Mouse (Mus musculus) kidney, postnatal 10 days (tissue): ENCODE data around the gene Calr4.
A peak's percentile ranks its signal among the peaks of the same experiment; 100 is the strongest.

ENCODE experiments used
- DNase-seq: peaks from one replicate; pipeline ENCODE4 v3.0.0; 2021; ENCODE audit warnings: mixed read lengths

Calr4 gene

DNA sequence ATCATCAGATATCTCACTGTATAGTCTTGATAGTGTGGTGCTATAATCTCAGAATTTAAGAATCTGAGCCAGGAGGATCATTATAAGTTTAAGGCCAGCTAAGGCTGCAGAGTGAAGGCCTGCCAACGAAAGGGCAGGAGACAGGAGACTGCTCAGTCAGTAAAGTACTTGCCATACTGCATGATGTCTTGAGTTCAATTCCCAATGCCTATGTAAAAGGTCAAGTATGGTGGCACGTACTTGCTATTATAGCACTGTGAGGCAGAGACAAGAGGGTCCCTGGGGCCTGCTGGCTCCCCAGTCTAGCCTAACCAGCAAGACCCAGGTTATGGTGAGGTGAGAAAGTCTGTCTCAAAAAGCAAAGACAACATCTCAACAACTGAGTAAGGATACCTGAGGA, at the start of gene Calr4:
TSS of gene Calr4 (plus strand) at position 301 of the 400 bp plus-strand sequence.
- DNase-seq, result no peak

- DNase-seq, result no peak
Measured at GRCm38 (mm10) chr4:109185616-109186405, 48.5 kb upstream of the Calr4 start.

GRCm38 (mm10) chr4:109191598-109191997, 42.7 kb upstream of the Calr4 start:
- no peak for DNase-seq

- no peak for DNase-seq
Measured at GRCm38 (mm10) chr4:109193886-109194285, 40.4 kb upstream of the Calr4 start.

DNA sequence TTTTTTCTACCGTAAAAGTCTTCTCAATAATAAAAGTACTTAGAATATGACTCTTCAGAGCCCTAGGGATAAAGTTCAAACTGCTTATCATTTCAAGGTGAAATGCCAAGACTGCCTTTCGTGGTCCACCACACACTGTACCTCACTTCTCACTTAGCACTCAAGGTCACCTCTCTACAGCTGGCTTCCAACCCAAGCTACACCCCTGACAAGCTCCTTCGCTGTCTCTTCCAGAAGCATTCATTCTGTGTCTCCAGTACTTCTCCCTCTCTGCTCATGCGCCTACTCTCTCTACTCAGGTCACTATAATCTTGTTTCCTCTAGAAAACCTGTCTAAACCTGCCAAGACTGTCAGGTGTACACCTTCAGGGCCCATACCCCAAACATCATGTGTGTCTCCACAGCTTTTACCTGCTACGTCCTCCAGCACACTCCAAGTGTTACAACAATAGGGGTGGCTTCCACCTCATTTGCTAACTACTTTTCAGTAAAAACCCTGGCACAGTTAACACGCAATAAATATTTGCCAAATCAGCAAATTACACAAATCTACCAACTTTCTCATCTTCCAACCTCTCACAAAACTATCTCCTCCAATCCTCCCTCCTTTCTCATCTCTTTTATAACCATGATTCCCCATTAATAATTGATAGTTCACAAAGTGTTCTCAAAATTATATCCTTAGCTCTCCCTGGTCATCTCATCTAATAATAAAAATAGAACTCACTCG, 38.2 kb upstream of the Calr4 start:
- no peak for DNase-seq

GRCm38 (mm10) chr4:109199069-109199468, 35.2 kb upstream of the Calr4 start:
- no peak for DNase-seq

GRCm38 (mm10) chr4:109201582-109202424, 32.5 kb upstream of the Calr4 start, which contains the start of gene Osbpl9:
Gene Osbpl9 (minus strand): TSS chr4:109202272.
- DNase-seq, result peak; percentile 100

DNA sequence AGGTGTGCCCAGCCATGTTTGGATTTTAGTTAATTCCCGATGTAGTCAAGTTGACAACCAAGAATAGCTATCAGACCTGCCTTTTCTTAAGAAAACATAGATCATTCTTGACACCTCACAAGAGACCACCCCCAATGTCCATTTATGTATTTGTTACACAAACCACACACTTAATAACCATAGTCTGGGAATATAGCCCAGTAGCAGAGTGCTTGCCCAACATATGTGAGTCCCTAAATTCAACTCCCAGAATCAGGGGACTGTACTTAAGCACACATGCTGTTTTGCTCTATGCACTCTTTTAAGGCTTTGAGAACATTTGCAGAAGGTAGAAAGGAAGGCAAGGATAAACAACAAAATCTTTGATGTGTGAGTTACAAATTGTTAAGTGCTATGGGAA, 30.4 kb upstream of the Calr4 start:
- DNase-seq, result no peak

- no peak for DNase-seq
Measured at GRCm38 (mm10) chr4:109204416-109204815, 29.9 kb upstream of the Calr4 start.

DNA sequence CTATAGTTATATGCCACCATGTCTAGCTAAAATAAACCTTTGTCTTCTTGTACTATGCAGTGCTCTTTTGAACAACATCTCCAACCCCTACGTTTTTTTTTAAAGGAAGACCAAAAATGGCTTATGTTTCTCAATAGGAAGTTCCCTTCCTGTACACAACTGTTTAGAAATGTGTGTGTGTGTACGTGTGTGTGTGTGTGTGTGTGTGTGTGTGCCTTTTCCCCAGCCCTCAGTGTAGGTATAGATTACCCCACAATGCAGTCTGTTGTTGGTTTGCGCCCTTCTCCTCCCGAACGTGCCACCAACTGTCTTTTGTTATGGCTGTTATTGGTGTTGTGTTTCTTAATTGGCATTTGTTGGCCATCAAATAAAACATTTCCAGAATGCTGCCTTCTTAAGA, 26.8 kb upstream of the Calr4 start:
- DNase-seq, result no peak

DNA sequence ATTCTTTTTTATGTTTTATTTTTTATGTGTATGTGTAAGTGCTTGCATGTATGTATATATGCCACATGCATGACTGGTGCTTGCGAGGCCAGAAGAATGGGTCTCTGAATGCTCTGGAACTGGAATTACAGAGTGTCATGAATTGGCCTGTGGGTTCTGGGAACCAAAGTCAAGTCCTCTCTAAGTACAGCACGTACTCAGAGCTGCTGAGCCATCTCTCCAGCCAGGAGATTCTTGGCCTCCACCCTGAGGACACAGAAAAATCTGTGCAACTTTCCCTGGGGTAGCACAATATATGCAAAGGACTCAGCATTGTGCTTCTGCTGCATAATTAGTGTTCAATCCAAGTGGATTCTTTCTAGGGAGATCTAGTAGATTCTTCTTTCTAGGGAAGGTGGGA, 24.0 kb upstream of the Calr4 start:
- DNase-seq, result no peak

DNA sequence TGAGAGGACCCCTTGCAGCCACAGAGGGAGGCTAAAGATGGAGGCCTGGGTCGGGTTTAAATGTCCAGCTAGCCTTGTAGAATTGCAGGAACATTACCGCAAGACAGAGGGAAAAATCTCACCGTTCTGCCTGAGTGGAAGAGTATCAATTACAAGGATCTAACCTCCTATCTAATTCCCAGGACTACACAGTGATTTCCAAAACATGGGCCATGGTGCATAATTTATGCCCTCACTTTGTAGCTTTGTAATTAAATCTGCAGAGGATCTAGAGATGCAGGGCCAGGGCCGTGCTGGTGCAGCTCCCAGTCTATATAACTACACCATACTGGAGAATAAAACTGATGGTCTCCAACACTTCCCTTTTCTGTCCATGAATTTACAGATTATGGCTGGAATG, 23.4 kb upstream of the Calr4 start:
- DNase-seq, result no peak

GRCm38 (mm10) chr4:109213986-109214385, 20.3 kb upstream of the Calr4 start:
- DNase-seq, result no peak

- no peak for DNase-seq
Measured at GRCm38 (mm10) chr4:109218008-109218407, 16.3 kb upstream of the Calr4 start.

- no peak for DNase-seq
Measured at GRCm38 (mm10) chr4:109220441-109220940, 13.8 kb upstream of the Calr4 start.

DNA sequence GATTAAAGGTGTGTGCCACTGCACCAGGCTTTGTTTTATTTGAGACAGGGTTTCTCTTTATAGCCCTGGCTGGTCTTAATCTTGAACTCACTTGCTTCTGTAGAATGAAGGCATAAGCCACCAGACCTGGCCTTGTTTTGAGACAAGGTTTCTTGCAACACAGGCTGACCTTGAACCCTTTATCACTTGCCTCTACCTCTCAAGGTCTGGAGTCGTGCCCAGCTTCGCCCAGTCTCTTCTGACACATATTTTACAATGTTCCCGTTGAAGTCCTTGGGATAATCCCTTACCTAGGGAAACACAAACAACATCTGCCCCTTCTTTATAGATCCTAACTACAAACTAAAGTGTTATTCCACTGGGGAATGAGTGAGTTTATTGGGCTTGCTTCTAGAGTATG, 12.3 kb upstream of the Calr4 start:
- peak; percentile 7 for DNase-seq

DNA sequence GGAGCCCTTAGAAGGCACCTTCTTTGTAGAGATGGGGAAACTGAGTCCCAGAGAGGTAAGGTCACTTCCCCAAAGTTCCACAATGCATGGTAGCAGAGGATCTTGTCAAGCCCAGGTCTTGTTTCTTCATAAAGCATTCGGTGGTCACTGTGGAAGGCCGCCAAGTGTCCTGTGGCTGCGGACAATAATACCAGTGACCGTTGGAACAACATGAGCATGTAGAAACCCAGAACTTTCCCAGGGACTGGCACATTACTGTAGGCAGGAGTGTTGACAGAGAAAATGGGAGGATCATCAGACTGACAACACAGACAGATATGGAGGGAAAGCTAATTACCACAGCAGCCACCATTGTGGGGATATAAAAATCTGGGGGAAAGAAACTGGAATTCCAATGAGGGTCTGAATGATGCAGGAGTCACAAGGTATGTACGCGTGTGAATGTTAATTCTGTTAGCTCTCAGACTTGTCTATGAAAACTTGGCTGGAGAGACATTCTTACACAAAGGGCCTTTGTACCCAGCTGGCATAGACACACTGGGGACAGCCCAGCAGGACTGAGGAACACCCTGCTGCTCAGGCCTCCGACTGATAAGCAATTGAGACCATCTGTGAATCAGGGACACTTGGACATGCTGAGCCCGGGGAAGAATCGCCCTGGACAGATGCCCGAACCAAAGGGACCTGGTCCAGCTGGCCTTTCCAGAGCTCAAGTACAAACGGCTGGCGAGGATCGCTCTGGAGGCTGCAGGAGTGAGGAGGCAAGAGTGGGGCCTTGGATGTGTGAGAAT, 9.3 kb upstream of the Calr4 start:
- peak; percentile 50 for DNase-seq

- no peak for DNase-seq
Measured at GRCm38 (mm10) chr4:109225606-109226005, 8.7 kb upstream of the Calr4 start.

DNA sequence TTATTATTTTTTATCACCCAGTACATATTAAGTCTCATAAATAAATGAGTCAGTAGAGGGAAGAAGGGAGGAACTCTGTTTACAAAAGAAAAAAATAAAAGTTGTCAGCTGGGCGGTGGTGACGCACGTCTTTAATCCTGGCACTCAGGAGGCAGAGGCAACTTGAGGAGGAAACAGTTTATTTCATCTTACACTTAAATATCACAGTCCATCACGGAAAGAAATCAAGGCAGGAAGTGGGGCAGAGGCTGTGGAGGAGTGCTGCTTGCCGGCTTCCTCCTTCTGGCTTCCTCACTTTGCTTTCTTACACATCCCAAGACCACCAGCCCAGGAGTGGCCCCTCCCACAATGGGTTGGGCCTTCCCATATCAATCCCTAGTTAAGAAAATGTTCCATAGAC, 8.2 kb upstream of the Calr4 start:
- peak; percentile 8 for DNase-seq

DNA sequence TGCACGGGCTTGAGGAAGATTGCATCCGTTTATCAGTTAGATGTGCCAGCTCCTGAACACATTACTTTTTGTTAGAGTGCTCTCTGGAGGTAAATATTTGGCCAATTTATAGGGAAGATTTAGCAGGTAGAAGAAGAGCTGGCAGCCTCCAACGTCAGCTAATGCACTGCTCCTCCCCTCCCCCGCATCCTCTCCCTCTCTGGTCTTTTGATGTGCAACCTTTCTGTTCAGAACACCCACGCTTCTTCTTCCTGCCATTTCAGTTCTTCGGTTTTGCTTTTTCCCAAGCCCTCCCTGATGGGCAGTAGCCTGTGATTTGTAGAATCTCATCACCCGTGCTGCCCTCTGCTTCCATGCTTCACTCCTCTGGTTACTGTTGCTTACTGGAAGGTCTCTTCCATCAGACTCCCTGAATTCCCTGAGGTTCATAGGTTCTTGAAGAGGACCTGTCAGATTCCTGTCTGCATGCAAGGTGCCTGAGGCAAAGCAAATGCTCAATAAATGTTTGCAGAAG, 4.5 kb upstream of the Calr4 start:
- no peak for DNase-seq

GRCm38 (mm10) chr4:109234806-109235350, 593 bp downstream of the Calr4 start:
- DNase-seq, result no peak
